Mouse (Mus musculus): ENCODE measurements around the gene Mdh1b. TPM values are rescaled to one million over a fixed set of nuclear protein-coding genes. Genes with fewer than 3 reads are reported as not detected.

Gene Mdh1b
- total and polyA plus RNA-seq, 3 experiments, result 0.13 to 0.49 (median 0.46) TPM

GRCm38 (mm10) chr1:63770309-63770708 lies 40.2 kb upstream of the Mdh1b start:
- no peak overlapping the region for H3K4me3 ChIP-seq (replicated peaks in 1 of 3; ENCODE audit: low read depth in 2 of 3, low read length in 2 of 3, poor library complexity in 1 of 3)
- no peaks in the 10 kb centered on the region for H3K79me2 ChIP-seq (replicated peaks; ENCODE audit: control insufficient read depth, extremely low read depth, insufficient read depth, poor library complexity, severe bottlenecking)
- no peak overlapping the region for H3K27ac ChIP-seq (ENCODE audit: insufficient read depth, low read depth)
- no peak for TF ChIP-seq JUN (IDR thresholded peaks at IDR 0.05; ENCODE audit: insufficient read depth, low read depth, low read length)
- no peak for TF ChIP-seq MYC (IDR thresholded peaks at IDR 0.05; ENCODE audit: low read depth, low read length)
- no peak for TF ChIP-seq CHD1 (IDR thresholded peaks at IDR 0.05; ENCODE audit: low read depth, low read length)
- no peak for TF ChIP-seq PAX5 (IDR thresholded peaks at IDR 0.05; ENCODE audit: low read length)
- TF ChIP-seq RAD21 (IDR thresholded peaks at IDR 0.05; ENCODE audit: low read depth, low read length), result no peak
- TF ChIP-seq E2F4 (IDR thresholded peaks at IDR 0.05; ENCODE audit: insufficient replicate concordance, low read depth, low read length), result no peak
- no peak for TF ChIP-seq ZNF384 (IDR thresholded peaks at IDR 0.05; ENCODE audit: low read depth, low read length)
- no peak for TF ChIP-seq CHD2 (IDR thresholded peaks at IDR 0.05; ENCODE audit: low read length)
- TF ChIP-seq GABPA (IDR thresholded peaks at IDR 0.05; ENCODE audit: insufficient replicate concordance, low read depth, low read length), result no peak
- TF ChIP-seq ELF1 (IDR thresholded peaks at IDR 0.05; ENCODE audit: low read depth, low read length), result no peak
- no peak for TF ChIP-seq ZC3H11A (IDR thresholded peaks at IDR 0.05; ENCODE audit: low read depth, low read length)
- in situ Hi-C loops (cut with MboI; ENCODE audit: low pct_ligation_motif_present, low pct_unique_long_range_greater_than_20kb, low sequenced_read_pairs), result no loop called here
- no peaks in the 10 kb centered on the region for H3K36me3 ChIP-seq (replicated peaks in 1 of 2; ENCODE audit: control insufficient read depth in 1 of 2, insufficient read depth in 1 of 2, low read length in 1 of 2)
- no peaks in the 10 kb centered on the region for H3K27me3 ChIP-seq (replicated peaks)
- no peak for DNase-seq (ENCODE audit: extremely low read depth)
- H3K4me1 ChIP-seq (ENCODE audit: control insufficient read depth in 1 of 2, insufficient read depth in 2 of 2), result no peaks in the 10 kb centered on the region
- H3K4me2 ChIP-seq (ENCODE audit: insufficient read depth, low read depth, poor library complexity, severe bottlenecking), result no peak overlapping the region
- H3K9me3 ChIP-seq (replicated peaks; ENCODE audit: low read length), result no peaks in the 10 kb centered on the region
- dilution Hi-C loops (cut with MboI; ENCODE audit: extremely low pct_ligation_motif_present, extremely low pct_unique_long_range_greater_than_20kb, low sequenced_read_pairs), result no loop called here
- no peak overlapping the region for H3K9ac ChIP-seq (ENCODE audit: insufficient read depth, low read depth)

- H3K27me3 ChIP-seq (replicated peaks), result no peaks in the 10 kb centered on the region
- H3K36me3 ChIP-seq (replicated peaks in 1 of 2; ENCODE audit: control insufficient read depth in 1 of 2, insufficient read depth in 1 of 2, low read length in 1 of 2), result no peaks in the 10 kb centered on the region
- no peak within 1 kb of the TSS for H3K9ac ChIP-seq (ENCODE audit: insufficient read depth, low read depth)
- H3K4me2 ChIP-seq (ENCODE audit: insufficient read depth, low read depth, poor library complexity, severe bottlenecking), result no peak within 1 kb of the TSS
- DNase-seq (ENCODE audit: extremely low read depth), result no peak
- dilution Hi-C loops (cut with MboI; ENCODE audit: extremely low pct_ligation_motif_present, extremely low pct_unique_long_range_greater_than_20kb, low sequenced_read_pairs) (no loop called here), in situ Hi-C loops (cut with MboI; ENCODE audit: low pct_ligation_motif_present, low pct_unique_long_range_greater_than_20kb, low sequenced_read_pairs) (loop anchor here (10.0 kb wide), 1 partner anchor 676 kb away; no protein-coding TSS in a partner anchor)
- H3K79me2 ChIP-seq (replicated peaks; ENCODE audit: control insufficient read depth, extremely low read depth, insufficient read depth, poor library complexity, severe bottlenecking), result no peaks in the 10 kb centered on the region
- no peaks in the 10 kb centered on the region for H3K4me1 ChIP-seq (ENCODE audit: control insufficient read depth in 1 of 2, insufficient read depth in 2 of 2)
- H3K9me3 ChIP-seq (replicated peaks; ENCODE audit: low read length), result no peaks in the 10 kb centered on the region
- H3K27ac ChIP-seq (ENCODE audit: insufficient read depth, low read depth), result no peak within 1 kb of the TSS
- no peak within 1 kb of the TSS for H3K4me3 ChIP-seq (replicated peaks in 1 of 3; ENCODE audit: low read depth in 2 of 3, low read length in 2 of 3, poor library complexity in 1 of 3)
- no peak for TF ChIP-seq ZNF384 (IDR thresholded peaks at IDR 0.05; ENCODE audit: low read depth, low read length)
- TF ChIP-seq SMC3 (IDR thresholded peaks at IDR 0.05; ENCODE audit: low read depth, low read length), result no peak
- TF ChIP-seq CTCF (conservative IDR thresholded peaks at IDR 0.05 in 1 of 2, IDR thresholded peaks at IDR 0.05 in 1 of 2; ENCODE audit: low read depth in 2 of 2, low read length in 2 of 2), result no peak
- no peak for TF ChIP-seq PAX5 (IDR thresholded peaks at IDR 0.05; ENCODE audit: low read length)
- TF ChIP-seq E2F4 (IDR thresholded peaks at IDR 0.05; ENCODE audit: insufficient replicate concordance, low read depth, low read length), result no peak
- no peak for TF ChIP-seq NELFE (IDR thresholded peaks at IDR 0.05; ENCODE audit: low read depth, low read length)
- TF ChIP-seq ZMIZ1 (IDR thresholded peaks at IDR 0.05; ENCODE audit: low read depth, low read length), result no peak
- TF ChIP-seq BHLHE40 (IDR thresholded peaks at IDR 0.05; ENCODE audit: low read depth, low read length), result no peak
- no peak for TF ChIP-seq USF1 (IDR thresholded peaks at IDR 0.05; ENCODE audit: low read depth, low read length)
- no peak for TF ChIP-seq POLR2A (IDR thresholded peaks at IDR 0.05; ENCODE audit: low read depth, low read length)
- TF ChIP-seq MXI1 (IDR thresholded peaks at IDR 0.05; ENCODE audit: low read depth, low read length), result no peak
- TF ChIP-seq CHD1 (IDR thresholded peaks at IDR 0.05; ENCODE audit: low read depth, low read length), result no peak
- TF ChIP-seq NRF1 (IDR thresholded peaks at IDR 0.05; ENCODE audit: low read depth, low read length), result no peak
- no peak for TF ChIP-seq MAFK (IDR thresholded peaks at IDR 0.05; ENCODE audit: insufficient replicate concordance, low read length)
- TF ChIP-seq TCF12 (IDR thresholded peaks at IDR 0.05; ENCODE audit: low read depth, low read length), result no peak
- no peak for TF ChIP-seq SIN3A (IDR thresholded peaks at IDR 0.05; ENCODE audit: low read length)
- TF ChIP-seq GABPA (IDR thresholded peaks at IDR 0.05; ENCODE audit: insufficient replicate concordance, low read depth, low read length), result no peak
Measured at GRCm38 (mm10) chr1:63769167-63769566, 39.0 kb upstream of the Mdh1b start, which contains the start of gene 4933402D24Rik. 4933402D24Rik (minus strand) TSS chr1:63769267.
